Mouse (Mus musculus) heart, embryonic 11.5 days (tissue): Measurements from ENCODE around the gene Tbc1d10b. TPM values are rescaled to one million over a fixed set of nuclear protein-coding genes. Genes with fewer than 3 reads are reported as not detected.

ENCODE experiments used
- ATAC-seq: fragments of 200-750 bp; cut with Nextera tagmentation; replicated peaks from 2 replicates; pipeline ENCODE4 v1.8.0; 2017; ENCODE audit warnings: moderate library complexity; ENCODE audit not compliant: insufficient number of reproducible peaks, low FRiP score, low TSS enrichment
- H3K27ac ChIP-seq: fragments of 300-500 bp; sonication (generic); 2 replicates; pipeline ENCODE4 v1.5.1; 2014; ENCODE audit warnings: mild to moderate bottlenecking, low read depth, low read length
- H3K27me3 ChIP-seq: fragments of 300-500 bp; sonication (generic); 2 replicates; pipeline ENCODE4 v1.6.1; 2014; ENCODE audit warnings: mild to moderate bottlenecking, low read length, mixed read lengths; ENCODE audit not compliant: control insufficient read depth, insufficient read depth
- H3K36me3 ChIP-seq: fragments of 300-500 bp; sonication (generic); 2 replicates; pipeline ENCODE4 v1.6.1; 2014; ENCODE audit warnings: mild to moderate bottlenecking, low read length, moderate library complexity, mixed read lengths; ENCODE audit not compliant: control insufficient read depth, insufficient read depth
- H3K4me1 ChIP-seq: fragments of 300-500 bp; sonication (generic); 2 replicates; pipeline ENCODE4 v1.6.1; 2014; ENCODE audit warnings: low read length; ENCODE audit not compliant: control insufficient read depth, insufficient read depth
- H3K4me2 ChIP-seq: fragments of 300-500 bp; sonication (generic); 2 replicates; pipeline ENCODE4 v1.6.1; 2014; ENCODE audit warnings: mild to moderate bottlenecking, moderate library complexity
- H3K4me3 ChIP-seq: fragments of 300-500 bp; sonication (generic); 2 replicates; pipeline ENCODE4 v1.5.1; 2014; ENCODE audit warnings: low read depth, low read length
- H3K9ac ChIP-seq: fragments of 300-500 bp; sonication (generic); 2 replicates; pipeline ENCODE4 v1.6.1; 2014; ENCODE audit warnings: mild to moderate bottlenecking, low read depth, low read length, moderate library complexity
- H3K9me3 ChIP-seq: fragments of 300-500 bp; sonication (generic); replicated peaks from 2 replicates; pipeline ENCODE4 v1.6.1; 2016; ENCODE audit warnings: low read length; ENCODE audit not compliant: control insufficient read depth
- WGBS: fragments of 180-500 bp; shearing (Covaris S2); extraction: QIAGEN DNeasy Blood & Tissue Kit; methylation state at CpG from one replicate; pipeline ENCODE4 v1.1.7; 2014; ENCODE audit not compliant: insufficient replicate concordance; 5-methylcytosine and 5-hydroxymethylcytosine counted together
- polyA plus RNA-seq: library from polyadenylated mRNA; unstranded; fragments of >200 nt; fragmentation: Nextera tagmentation; extraction: Ambion mirVana; gene quantifications from 2 replicates; pipeline ENCODE4 v1.2.1, GENCODE M21; 2014

Tbc1d10b gene
- polyA plus RNA-seq, 1 experiment from 2014 or later = 17.5 TPM

GRCm38 (mm10) chr7:127206606-127207005 lies 1.7 kb downstream of the Tbc1d10b start:
- no peaks in the 10 kb centered on the region for H3K9me3 ChIP-seq
- no peak for ATAC-seq
- 49% methylated on average over 2 of the region's 2 CpGs for WGBS
- peak overlapping the region; percentile 98 for H3K4me2 ChIP-seq
- H3K27ac ChIP-seq = peak overlapping the region; percentile 93; the same call in 1 of the 2 replicates
- no peaks in the 10 kb centered on the region for H3K27me3 ChIP-seq
- peak overlapping the region; percentile 93 for H3K9ac ChIP-seq
- peaks cover 8% of the 10 kb centered on the region; the same call in 1 of the 2 replicates for H3K36me3 ChIP-seq
- peak overlapping the region; percentile 94 for H3K4me3 ChIP-seq
- H3K4me1 ChIP-seq = peaks cover 23% of the 10 kb centered on the region

GRCm38 (mm10) chr7:127196484-127196883 lies 11.8 kb downstream of the Tbc1d10b start:
- peak overlapping the region; percentile 88 for H3K9ac ChIP-seq
- peak overlapping the region; percentile 74 for H3K4me3 ChIP-seq
- H3K27ac ChIP-seq = peak overlapping the region; percentile 89
- H3K4me2 ChIP-seq = peak overlapping the region; percentile 88
- no peak for ATAC-seq
- peaks cover 43% of the 10 kb centered on the region for H3K36me3 ChIP-seq
- WGBS = 51% methylated on average over 11 of the region's 11 CpGs
- no peaks in the 10 kb centered on the region for H3K9me3 ChIP-seq
- H3K27me3 ChIP-seq = no peaks in the 10 kb centered on the region
- H3K4me1 ChIP-seq = peaks cover 13% of the 10 kb centered on the region

- peak within 1 kb of the TSS; percentile 88 for H3K4me2 ChIP-seq
- peak within 1 kb of the TSS; percentile 91 for H3K27ac ChIP-seq
- peak within 1 kb of the TSS; percentile 88 for H3K9ac ChIP-seq
- H3K4me3 ChIP-seq = peak within 1 kb of the TSS; percentile 74
- peaks cover 13% of the 10 kb centered on the region for H3K4me1 ChIP-seq
- ATAC-seq = peak; percentile 92
- H3K36me3 ChIP-seq = peaks cover 42% of the 10 kb centered on the region
- no peaks in the 10 kb centered on the region for H3K27me3 ChIP-seq
- H3K9me3 ChIP-seq = no peaks in the 10 kb centered on the region
- under 1% methylated on average over 51 of the region's 51 CpGs for WGBS
Observed at GRCm38 (mm10) chr7:127195544-127196295, 12.5 kb downstream of the Tbc1d10b start, which contains the start of gene Cd2bp2. Cd2bp2 (minus strand) TSS chr7:127196050.

- no peaks in the 10 kb centered on the region for H3K9me3 ChIP-seq
- H3K4me1 ChIP-seq = peaks cover 13% of the 10 kb centered on the region
- peak overlapping the region; percentile 83 for H3K9ac ChIP-seq
- 72% methylated on average over 7 of the region's 7 CpGs for WGBS
- ATAC-seq = no peak
- peak overlapping the region; percentile 88 for H3K4me2 ChIP-seq
- peaks cover 41% of the 10 kb centered on the region for H3K36me3 ChIP-seq
- no peak overlapping the region for H3K27ac ChIP-seq
- H3K27me3 ChIP-seq = no peaks in the 10 kb centered on the region
- peak overlapping the region; percentile 74 for H3K4me3 ChIP-seq
Observed at GRCm38 (mm10) chr7:127194633-127195029, 13.6 kb downstream of the Tbc1d10b start.

GRCm38 (mm10) chr7:127194011-127194632 lies 14.1 kb downstream of the Tbc1d10b start:
- H3K9me3 ChIP-seq = no peaks in the 10 kb centered on the region
- 0 out of 2 replicates have a peak overlapping the region, but pooled peaks have one; percentile 74 for H3K4me3 ChIP-seq
- no peak overlapping the region for H3K27ac ChIP-seq
- no peak overlapping the region for H3K9ac ChIP-seq
- H3K36me3 ChIP-seq = peaks cover 37% of the 10 kb centered on the region
- H3K4me2 ChIP-seq = peak overlapping the region; percentile 88
- no peak for ATAC-seq
- no peaks in the 10 kb centered on the region for H3K27me3 ChIP-seq
- peaks cover 13% of the 10 kb centered on the region for H3K4me1 ChIP-seq
- WGBS = 91% methylated on average over 17 of the region's 17 CpGs

GRCm38 (mm10) chr7:127192989-127193388 lies 15.3 kb downstream of the Tbc1d10b start:
- Histone ChIP-seq H3K36me3 (peaks cover 25% of the 10 kb centered on the region), H3K27ac (no peak overlapping the region), H3K4me2 (no peak overlapping the region), H3K4me1 (peaks cover 13% of the 10 kb centered on the region), H3K9ac (0 out of 2 replicates have a peak overlapping the region, but pooled peaks have one; percentile 22), H3K27me3 (no peaks in the 10 kb centered on the region), H3K9me3 (no peaks in the 10 kb centered on the region), H3K4me3 (no peak overlapping the region)
- WGBS = 95% methylated on average over 5 of the region's 5 CpGs
- no peak for ATAC-seq

GRCm38 (mm10) chr7:127190672-127191071 lies 17.6 kb downstream of the Tbc1d10b start:
- H3K9ac ChIP-seq = no peak overlapping the region
- peaks cover 22% of the 10 kb centered on the region for H3K36me3 ChIP-seq
- 85% methylated on average over 6 of the region's 6 CpGs for whole genome bisulfite sequencing
- no peaks in the 10 kb centered on the region for H3K27me3 ChIP-seq
- peaks cover 9% of the 10 kb centered on the region for H3K4me1 ChIP-seq
- H3K9me3 ChIP-seq = no peaks in the 10 kb centered on the region
- no peak overlapping the region for H3K27ac ChIP-seq
- no peak overlapping the region for H3K4me2 ChIP-seq
- H3K4me3 ChIP-seq = no peak overlapping the region
- ATAC-seq = no peak

- Histone ChIP-seq H3K4me1 (no peaks in the 10 kb centered on the region), H3K36me3 (peaks cover 16% of the 10 kb centered on the region), H3K4me3 (no peak overlapping the region), H3K9ac (no peak overlapping the region), H3K9me3 (no peaks in the 10 kb centered on the region), H3K4me2 (no peak overlapping the region), H3K27me3 (no peaks in the 10 kb centered on the region), H3K27ac (no peak overlapping the region)
- ATAC-seq = no peak
- WGBS = 78% methylated on average over 17 of the region's 17 CpGs
Observed at GRCm38 (mm10) chr7:127188305-127189276, 19.7 kb downstream of the Tbc1d10b start.
